Mouse (Mus musculus) telencephalon, adult 2 months (tissue): ENCODE data around the gene Tnnt3.
A peak's percentile ranks its signal among the peaks of the same experiment; 100 is the strongest.

ENCODE experiments used
- DNase-seq: peaks from one replicate; pipeline ENCODE4 v3.0.0-alpha.2; 2011; ENCODE audit warnings: low read depth, low spot score

Gene Tnnt3

GRCm38 (mm10) chr7:142507453-142507852 lies 8.8 kb downstream of the Tnnt3 start:
- DNase-seq: no peak

GRCm38 (mm10) chr7:142509518-142509917 lies 10.9 kb downstream of the Tnnt3 start:
- DNase-seq: no peak

- no peak for DNase-seq
Measured at GRCm38 (mm10) chr7:142510021-142510777, 11.6 kb downstream of the Tnnt3 start.

GRCm38 (mm10) chr7:142514048-142514447 lies 15.4 kb downstream of the Tnnt3 start:
- DNase-seq: no peak

- no peak for DNase-seq
Measured at GRCm38 (mm10) chr7:142516221-142516978, 17.8 kb downstream of the Tnnt3 start.

GRCm38 (mm10) chr7:142517531-142517930 lies 18.9 kb downstream of the Tnnt3 start:
- DNase-seq: no peak

GRCm38 (mm10) chr7:142520331-142520730 lies 21.7 kb downstream of the Tnnt3 start:
- DNase-seq: no peak

- no peak for DNase-seq
Measured at GRCm38 (mm10) chr7:142522352-142522751, 23.7 kb downstream of the Tnnt3 start.

- no peak for DNase-seq
Measured at GRCm38 (mm10) chr7:142523200-142523990, 24.8 kb downstream of the Tnnt3 start.

- no peak for DNase-seq
Measured at GRCm38 (mm10) chr7:142525342-142526178, 26.9 kb downstream of the Tnnt3 start.

- DNase-seq: no peak
Measured at GRCm38 (mm10) chr7:142529350-142529749, 30.7 kb downstream of the Tnnt3 start.

GRCm38 (mm10) chr7:142531973-142532521 lies 33.4 kb downstream of the Tnnt3 start:
- DNase-seq: no peak

- peak; percentile 1 for DNase-seq
Measured at GRCm38 (mm10) chr7:142532671-142533058, 34.0 kb downstream of the Tnnt3 start, which contains the start of gene Mrpl23. Gene Mrpl23, plus strand, starts transcription at chr7:142532686.

GRCm38 (mm10) chr7:142533059-142533855 lies 34.6 kb downstream of the Tnnt3 start:
- peak; percentile 51 for DNase-seq

- no peak for DNase-seq
Measured at GRCm38 (mm10) chr7:142535116-142535515, 36.5 kb downstream of the Tnnt3 start.

- DNase-seq: no peak
Measured at GRCm38 (mm10) chr7:142535832-142536231, 37.2 kb downstream of the Tnnt3 start.

GRCm38 (mm10) chr7:142537181-142537580 lies 38.5 kb downstream of the Tnnt3 start:
- DNase-seq: no peak

- peak; percentile 2 for DNase-seq
Measured at GRCm38 (mm10) chr7:142537879-142538278, 39.2 kb downstream of the Tnnt3 start.

GRCm38 (mm10) chr7:142538291-142538690 lies 39.7 kb downstream of the Tnnt3 start:
- DNase-seq: no peak

GRCm38 (mm10) chr7:142538766-142539165 lies 40.1 kb downstream of the Tnnt3 start:
- DNase-seq: peak; percentile 6
